Mouse (Mus musculus): ENCODE measurements around the gene Evpl. TPM values are rescaled to one million over a fixed set of nuclear protein-coding genes. Genes with fewer than 3 reads are reported as not detected.

The Evpl gene
- polyA plus RNA-seq, 1 experiment from 2014 or later = 0.10 TPM

DNA sequence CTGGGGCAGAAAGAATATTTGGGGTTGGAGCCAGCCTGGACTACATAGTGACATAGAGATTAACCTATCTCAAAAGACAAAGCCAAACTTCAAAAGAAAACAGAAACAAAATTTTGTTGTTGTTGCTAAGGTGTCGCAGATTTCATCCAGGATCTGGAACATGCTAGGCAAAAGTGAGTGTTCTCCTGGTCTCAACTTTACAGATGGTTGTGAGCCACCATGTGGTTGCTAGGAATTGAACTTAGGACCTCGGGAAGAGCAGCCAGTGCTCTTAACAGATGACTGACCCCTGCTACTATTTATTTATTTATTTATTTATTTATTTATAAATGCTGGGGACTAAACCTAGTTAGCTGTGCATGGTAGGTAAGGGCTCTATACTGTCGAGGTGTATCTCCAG is 41.5 kb downstream of the Evpl start:
- Histone ChIP-seq H3K4me1 (replicated peaks) (peaks cover 68% of the 10 kb centered on the region), H3K9ac (no peak overlapping the region), H3K9me3 (replicated peaks) (no peaks in the 10 kb centered on the region), H3K27me3 (no peaks in the 10 kb centered on the region), H3K4me3 (replicated peaks) (no peak overlapping the region), H3K4me2 (no peak overlapping the region), H3K36me3 (peaks cover 5% of the 10 kb centered on the region; the same call in 1 of the 2 replicates), H3K27ac (no peak overlapping the region)
- WGBS (ENCODE audit: insufficient replicate concordance) = 70% methylated on average over 3 of the region's 3 CpGs
- no peak for ATAC-seq (ENCODE audit: low read depth)
- DNase-seq = no peak

DNA sequence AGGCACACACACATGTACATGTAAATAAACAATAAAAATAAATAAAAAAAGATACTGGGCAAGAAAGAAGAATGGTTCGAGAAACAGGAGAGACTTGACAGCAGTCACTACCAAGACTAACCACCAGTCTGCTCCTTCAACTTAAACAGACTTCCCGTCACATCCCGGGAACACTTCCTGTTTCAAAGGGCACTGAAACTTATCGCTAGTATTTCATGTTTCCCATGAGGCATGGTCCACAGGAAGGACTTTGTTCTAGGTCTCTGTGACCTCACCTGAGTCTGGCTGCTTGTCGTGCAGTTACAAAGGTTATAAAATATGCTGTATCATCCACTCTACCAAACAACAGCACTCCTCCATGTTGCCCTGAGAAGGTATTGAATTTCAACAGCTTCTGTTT is 42.6 kb downstream of the Evpl start:
- no peak for ATAC-seq (ENCODE audit: low read depth)
- WGBS (ENCODE audit: insufficient replicate concordance) = 13% methylated on average over 5 of the region's 5 CpGs
- H3K9ac ChIP-seq = peak overlapping the region; percentile 42

DNA sequence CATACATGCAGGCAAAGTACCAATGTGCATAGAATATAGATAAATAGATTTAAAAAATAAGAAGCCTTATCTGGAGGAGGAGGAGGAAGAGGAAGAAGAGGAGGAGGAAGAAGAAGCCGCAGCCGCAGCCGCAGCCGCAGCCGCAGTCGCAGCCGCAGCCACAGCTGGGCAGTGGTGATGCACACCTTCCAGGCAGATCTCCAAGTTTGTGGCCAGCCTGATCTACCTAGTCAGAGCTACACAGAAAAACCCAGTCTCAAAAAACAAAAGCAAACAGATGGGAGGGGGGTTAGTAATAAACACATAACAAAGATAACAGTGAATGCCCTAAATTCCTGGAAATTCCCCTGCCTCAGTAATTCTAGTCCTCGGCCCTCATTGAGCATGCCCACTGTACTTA is 43.3 kb downstream of the Evpl start:
- 28% methylated on average over 8 of the region's 8 CpGs for WGBS (ENCODE audit: insufficient replicate concordance)
- no peak for ATAC-seq (ENCODE audit: low read depth)
- peak overlapping the region; percentile 42; the same call in 1 of the 2 replicates for H3K9ac ChIP-seq
- H3K27ac ChIP-seq = peak overlapping the region; percentile 74
- H3K4me2 ChIP-seq = peak overlapping the region; percentile 46
- H3K36me3 ChIP-seq = peaks cover 20% of the 10 kb centered on the region; the same call in 1 of the 2 replicates
- H3K9me3 ChIP-seq (replicated peaks) = no peaks in the 10 kb centered on the region
- no peak for DNase-seq
- no peaks in the 10 kb centered on the region for H3K27me3 ChIP-seq
- H3K4me1 ChIP-seq (replicated peaks) = peaks cover 59% of the 10 kb centered on the region
- H3K4me3 ChIP-seq (replicated peaks) = peak overlapping the region; percentile 9

More for the DNA sequence above, 42.6 kb downstream of the Evpl start:
- Histone ChIP-seq H3K4me3 (replicated peaks) (peak overlapping the region; percentile 9; the same call in 1 of the 2 replicates), H3K4me2 (peak overlapping the region; percentile 46), H3K27ac (peak overlapping the region; percentile 74), H3K4me1 (replicated peaks) (peaks cover 62% of the 10 kb centered on the region), H3K9me3 (replicated peaks) (no peaks in the 10 kb centered on the region), H3K36me3 (peaks cover 14% of the 10 kb centered on the region; the same call in 1 of the 2 replicates), H3K27me3 (no peaks in the 10 kb centered on the region)
- no peak for DNase-seq

GRCm38 (mm10) chr11:116187226-116187930 is 50.5 kb downstream of the Evpl start:
- Histone ChIP-seq H3K4me2 (no peak overlapping the region), H3K4me3 (replicated peaks) (no peak overlapping the region), H3K9ac (no peak overlapping the region), H3K36me3 (peaks cover 61% of the 10 kb centered on the region), H3K9me3 (replicated peaks) (no peaks in the 10 kb centered on the region), H3K27me3 (no peaks in the 10 kb centered on the region), H3K4me1 (replicated peaks) (peaks cover 12% of the 10 kb centered on the region; the same call in 1 of the 2 replicates), H3K27ac (no peak overlapping the region)
- WGBS (ENCODE audit: insufficient replicate concordance) = 62% methylated on average over 11 of the region's 11 CpGs
- no peak for ATAC-seq (ENCODE audit: low read depth)
- DNase-seq = no peak

DNA sequence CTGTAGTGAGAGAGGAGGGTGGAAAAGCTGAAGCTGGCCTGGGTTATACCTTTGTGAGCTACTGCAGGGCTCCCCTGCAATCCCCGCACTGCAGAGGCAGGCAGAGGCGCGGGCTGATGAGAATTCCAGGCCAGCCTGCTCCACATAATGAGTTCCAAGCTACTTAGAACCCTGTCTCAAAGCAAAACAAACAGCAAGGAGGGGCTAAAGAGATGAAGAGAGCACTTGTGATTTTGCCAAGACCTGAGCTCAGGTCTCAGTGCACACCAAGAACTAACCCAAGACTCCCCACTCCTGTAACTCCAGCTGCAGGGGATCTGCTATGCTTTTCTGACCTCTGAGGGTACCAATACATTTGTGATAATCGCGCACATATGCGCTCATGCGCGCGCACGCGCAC is 51.5 kb downstream of the Evpl start:
- 89% methylated on average over 11 of the region's 11 CpGs for WGBS (ENCODE audit: insufficient replicate concordance)

GRCm38 (mm10) chr11:116185836-116186235 is 52.0 kb downstream of the Evpl start:
- Histone ChIP-seq H3K9ac (no peak overlapping the region), H3K27me3 (no peaks in the 10 kb centered on the region), H3K4me2 (no peak overlapping the region), H3K4me1 (replicated peaks) (peaks cover 5% of the 10 kb centered on the region; the same call in 1 of the 2 replicates), H3K9me3 (replicated peaks) (no peaks in the 10 kb centered on the region), H3K27ac (no peak overlapping the region), H3K36me3 (peaks cover 65% of the 10 kb centered on the region), H3K4me3 (replicated peaks) (no peak overlapping the region)
- ATAC-seq (ENCODE audit: low read depth) (no peak), DNase-seq (no peak)
- WGBS (ENCODE audit: insufficient replicate concordance) = 81% methylated on average over 3 of the region's 3 CpGs

More for the DNA sequence above, 51.5 kb downstream of the Evpl start:
- DNase-seq (no peak), ATAC-seq (ENCODE audit: low read depth) (no peak)
- Histone ChIP-seq H3K4me3 (replicated peaks) (no peak overlapping the region), H3K4me1 (replicated peaks) (peaks cover 6% of the 10 kb centered on the region; the same call in 1 of the 2 replicates), H3K9me3 (replicated peaks) (no peaks in the 10 kb centered on the region), H3K27ac (no peak overlapping the region), H3K9ac (no peak overlapping the region), H3K36me3 (peaks cover 69% of the 10 kb centered on the region), H3K27me3 (no peaks in the 10 kb centered on the region), H3K4me2 (no peak overlapping the region)

DNA sequence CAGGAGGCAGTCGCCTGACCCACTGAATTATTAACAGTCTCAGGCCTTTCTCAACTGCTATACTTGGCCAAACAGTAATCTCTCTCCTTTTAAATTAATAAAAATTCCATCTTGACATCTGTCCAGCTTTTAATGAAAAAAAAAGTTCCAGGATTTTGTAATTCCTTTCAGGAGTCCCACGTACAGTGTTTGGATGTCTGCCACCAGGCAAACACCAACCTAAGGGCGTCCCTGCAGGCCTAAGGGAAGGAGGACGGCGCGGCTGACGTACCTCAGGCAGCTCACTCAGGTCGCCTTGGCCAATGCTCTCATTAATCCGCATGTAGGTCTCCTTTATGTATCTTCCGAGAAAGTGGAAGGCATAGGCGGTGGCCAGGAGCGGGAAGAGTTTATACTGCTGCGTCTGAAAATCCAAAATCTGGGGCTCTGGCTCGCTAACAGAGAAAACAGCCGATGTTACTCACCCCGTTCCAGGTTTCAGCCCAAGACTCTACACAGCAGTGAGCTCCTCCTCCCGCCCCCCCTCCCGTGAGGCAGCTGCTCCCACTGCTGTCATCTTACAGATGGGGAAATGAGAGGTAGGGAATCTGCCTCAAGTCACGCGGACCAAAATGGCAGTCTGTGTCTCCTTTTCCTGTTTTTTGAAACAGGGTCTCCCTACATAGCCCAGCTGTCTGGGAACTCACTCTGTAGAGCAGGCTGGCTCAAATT is 59.3 kb downstream of the Evpl start:
- Histone ChIP-seq H3K9me3 (replicated peaks) (no peaks in the 10 kb centered on the region), H3K36me3 (peaks cover 83% of the 10 kb centered on the region), H3K4me1 (replicated peaks) (no peaks in the 10 kb centered on the region), H3K27me3 (no peaks in the 10 kb centered on the region), H3K27ac (no peak overlapping the region), H3K4me2 (no peak overlapping the region), H3K9ac (no peak overlapping the region), H3K4me3 (replicated peaks) (no peak overlapping the region)
- no peak for ATAC-seq (ENCODE audit: low read depth)
- WGBS (ENCODE audit: insufficient replicate concordance) = 89% methylated on average over 20 of the region's 20 CpGs
- no peak for DNase-seq

DNA sequence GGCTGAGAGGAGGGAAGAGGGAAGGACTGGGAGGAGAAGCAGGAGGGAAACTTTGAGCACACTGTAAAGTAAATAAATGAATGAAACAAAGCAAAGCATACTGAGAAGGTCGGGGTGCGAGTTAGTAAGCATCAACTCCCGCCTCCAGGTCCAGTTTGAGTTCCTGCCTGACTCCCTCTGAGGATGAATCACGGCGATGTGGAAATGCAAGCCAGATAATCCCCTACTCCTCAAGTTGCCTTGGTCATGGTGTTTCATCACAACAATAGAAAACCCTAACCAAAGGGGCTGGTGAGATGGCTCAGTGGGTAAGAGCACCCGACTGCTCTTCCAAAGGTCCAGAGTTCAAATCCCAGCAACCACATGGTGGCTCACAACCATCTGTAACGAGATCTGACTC is 61.9 kb downstream of the Evpl start:
- Histone ChIP-seq H3K27ac (no peak overlapping the region), H3K27me3 (no peaks in the 10 kb centered on the region), H3K9me3 (replicated peaks) (no peaks in the 10 kb centered on the region), H3K4me3 (replicated peaks) (no peak overlapping the region), H3K4me1 (replicated peaks) (no peaks in the 10 kb centered on the region), H3K9ac (no peak overlapping the region), H3K36me3 (peaks cover 72% of the 10 kb centered on the region), H3K4me2 (no peak overlapping the region)
- ATAC-seq (ENCODE audit: low read depth) (no peak), DNase-seq (no peak)
- WGBS (ENCODE audit: insufficient replicate concordance) = 80% methylated on average over 7 of the region's 7 CpGs

- no peak overlapping the region for H3K9ac ChIP-seq
- ATAC-seq (ENCODE audit: low read depth) = no peak
- no peaks in the 10 kb centered on the region for H3K27me3 ChIP-seq
- H3K4me3 ChIP-seq (replicated peaks) = no peak overlapping the region
- H3K36me3 ChIP-seq = peaks cover 62% of the 10 kb centered on the region
- WGBS (ENCODE audit: insufficient replicate concordance) = 87% methylated on average over 22 of the region's 22 CpGs
- H3K27ac ChIP-seq = no peak overlapping the region
- H3K4me1 ChIP-seq (replicated peaks) = no peaks in the 10 kb centered on the region
- H3K9me3 ChIP-seq (replicated peaks) = no peaks in the 10 kb centered on the region
- no peak for DNase-seq
- H3K4me2 ChIP-seq = no peak overlapping the region
Observed at GRCm38 (mm10) chr11:116174775-116175448, 63.0 kb downstream of the Evpl start.

DNA sequence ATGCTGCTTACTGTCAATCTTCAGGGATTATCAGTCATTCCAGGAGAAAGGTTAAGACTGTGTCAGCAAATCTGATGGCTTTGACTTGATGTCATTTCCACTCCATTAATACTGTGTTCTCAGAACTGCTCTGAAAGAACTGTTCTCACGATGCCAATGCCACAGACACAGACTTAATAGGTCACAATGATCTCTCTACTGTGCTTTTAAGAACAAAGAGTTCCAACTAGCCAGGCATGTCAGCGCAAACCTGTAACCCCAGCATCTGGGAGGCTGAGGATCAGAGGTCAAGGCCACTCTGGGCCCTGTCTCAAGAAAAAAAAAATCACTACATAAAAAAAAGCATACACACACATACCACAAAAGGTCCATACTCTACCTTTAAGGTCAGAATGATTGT is 65.9 kb downstream of the Evpl start:
- Histone ChIP-seq H3K27ac (no peak overlapping the region), H3K4me3 (replicated peaks) (no peak overlapping the region), H3K27me3 (no peaks in the 10 kb centered on the region), H3K4me2 (no peak overlapping the region), H3K4me1 (replicated peaks) (peaks cover 13% of the 10 kb centered on the region), H3K9ac (no peak overlapping the region), H3K36me3 (peaks cover 35% of the 10 kb centered on the region), H3K9me3 (replicated peaks) (no peaks in the 10 kb centered on the region)
- DNase-seq (no peak), ATAC-seq (ENCODE audit: low read depth) (no peak)
- WGBS (ENCODE audit: insufficient replicate concordance) = 77% methylated on average over 2 of the region's 2 CpGs
